Mouse (Mus musculus): ENCODE measurements around the gene Spg20. TPM values are rescaled to one million over a fixed set of nuclear protein-coding genes. Genes with fewer than 3 reads are reported as not detected.

Gene Spg20
- polyA plus RNA-seq, 1 experiment from 2014 or later: 29.3 TPM

DNA sequence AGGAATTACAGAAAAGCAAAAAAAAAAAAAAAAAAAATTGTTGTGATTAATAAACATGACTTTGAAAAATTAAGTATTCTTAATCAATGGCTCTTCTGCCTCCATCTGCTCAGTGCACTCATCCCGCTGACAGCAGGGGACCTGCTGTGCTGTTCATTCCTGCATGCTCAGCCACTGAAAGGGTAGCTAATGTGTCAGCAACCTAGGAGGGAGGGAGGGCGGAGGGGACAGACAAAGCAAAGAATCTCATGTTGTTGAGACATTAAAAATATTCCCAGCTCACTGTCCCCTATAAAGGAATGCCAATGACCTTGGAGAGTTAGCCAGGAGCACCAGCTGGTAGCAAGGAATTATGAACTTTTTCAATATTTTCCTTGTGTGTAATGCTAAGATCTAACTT is 13.9 kb upstream of the Spg20 start:
- Histone ChIP-seq H3K4me1 (replicated peaks) (peaks cover 14% of the 10 kb centered on the region), H3K9ac (no peak overlapping the region), H3K36me3 (no peaks in the 10 kb centered on the region), H3K4me3 (no peak overlapping the region), H3K9me3 (replicated peaks) (no peaks in the 10 kb centered on the region), H3K27ac (no peak overlapping the region), H3K27me3 (no peaks in the 10 kb centered on the region), H3K4me2 (no peak overlapping the region)
- whole genome bisulfite sequencing: 58% methylated on average over 2 of the region's 2 CpGs
- ATAC-seq (replicated peaks; ENCODE audit: insufficient number of reproducible peaks, insufficient read depth, low FRiP score, low read depth): no peak

DNA sequence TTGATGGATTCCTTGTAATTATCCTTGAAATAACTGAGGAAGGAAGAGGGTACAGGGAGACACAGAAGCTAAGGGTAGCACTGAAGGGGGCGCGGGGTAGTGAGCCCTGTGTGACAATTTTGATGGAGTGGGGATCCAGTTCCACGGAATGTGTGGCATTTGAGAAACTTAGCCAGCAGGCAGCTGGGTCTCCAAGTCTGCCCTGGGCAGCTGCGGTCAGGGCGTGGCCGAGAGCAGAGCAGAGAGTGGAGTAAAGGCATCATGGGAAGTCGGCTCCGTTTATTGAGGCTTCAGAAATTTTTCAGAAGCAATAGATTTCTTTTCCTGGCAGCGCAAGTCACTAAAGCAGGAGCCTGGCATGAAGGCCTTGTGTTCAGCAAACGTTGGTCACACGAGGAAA is 12.9 kb upstream of the Spg20 start:
- no peaks in the 10 kb centered on the region for H3K36me3 ChIP-seq
- H3K9me3 ChIP-seq (replicated peaks): no peaks in the 10 kb centered on the region
- peaks cover 14% of the 10 kb centered on the region for H3K4me1 ChIP-seq (replicated peaks)
- no peak for ATAC-seq (replicated peaks; ENCODE audit: insufficient number of reproducible peaks, insufficient read depth, low FRiP score, low read depth)
- H3K27me3 ChIP-seq: no peaks in the 10 kb centered on the region
- H3K9ac ChIP-seq: no peak overlapping the region
- H3K4me3 ChIP-seq: no peak overlapping the region
- H3K4me2 ChIP-seq: no peak overlapping the region
- WGBS: 72% methylated on average over 11 of the region's 11 CpGs
- no peak overlapping the region for H3K27ac ChIP-seq

DNA sequence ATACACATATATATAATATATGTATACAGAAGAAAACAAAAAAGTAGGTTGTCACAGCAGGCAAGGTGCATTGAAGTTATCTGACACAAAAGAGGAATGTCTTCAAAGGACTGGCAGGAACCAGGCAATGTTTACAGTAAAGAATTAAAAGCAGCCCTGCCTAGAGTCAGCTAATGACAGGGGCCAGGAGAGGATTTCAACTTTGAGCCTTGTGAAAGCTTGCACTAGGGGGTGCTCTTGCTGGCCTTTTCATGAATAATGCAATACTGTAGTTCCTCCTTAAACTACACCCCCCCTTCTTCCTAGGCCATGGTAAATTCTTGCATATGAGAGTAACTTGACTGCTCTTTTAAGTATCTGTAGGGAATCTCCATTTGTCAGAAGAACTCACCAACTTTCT is 10.8 kb upstream of the Spg20 start:
- H3K9ac ChIP-seq: no peak overlapping the region
- ATAC-seq (replicated peaks; ENCODE audit: insufficient number of reproducible peaks, insufficient read depth, low FRiP score, low read depth): no peak
- H3K27me3 ChIP-seq: no peaks in the 10 kb centered on the region
- no peaks in the 10 kb centered on the region for H3K9me3 ChIP-seq (replicated peaks)
- no peak overlapping the region for H3K4me2 ChIP-seq
- H3K4me1 ChIP-seq (replicated peaks): peaks cover 20% of the 10 kb centered on the region
- no peaks in the 10 kb centered on the region for H3K36me3 ChIP-seq
- H3K27ac ChIP-seq: no peak overlapping the region
- H3K4me3 ChIP-seq: no peak overlapping the region

DNA sequence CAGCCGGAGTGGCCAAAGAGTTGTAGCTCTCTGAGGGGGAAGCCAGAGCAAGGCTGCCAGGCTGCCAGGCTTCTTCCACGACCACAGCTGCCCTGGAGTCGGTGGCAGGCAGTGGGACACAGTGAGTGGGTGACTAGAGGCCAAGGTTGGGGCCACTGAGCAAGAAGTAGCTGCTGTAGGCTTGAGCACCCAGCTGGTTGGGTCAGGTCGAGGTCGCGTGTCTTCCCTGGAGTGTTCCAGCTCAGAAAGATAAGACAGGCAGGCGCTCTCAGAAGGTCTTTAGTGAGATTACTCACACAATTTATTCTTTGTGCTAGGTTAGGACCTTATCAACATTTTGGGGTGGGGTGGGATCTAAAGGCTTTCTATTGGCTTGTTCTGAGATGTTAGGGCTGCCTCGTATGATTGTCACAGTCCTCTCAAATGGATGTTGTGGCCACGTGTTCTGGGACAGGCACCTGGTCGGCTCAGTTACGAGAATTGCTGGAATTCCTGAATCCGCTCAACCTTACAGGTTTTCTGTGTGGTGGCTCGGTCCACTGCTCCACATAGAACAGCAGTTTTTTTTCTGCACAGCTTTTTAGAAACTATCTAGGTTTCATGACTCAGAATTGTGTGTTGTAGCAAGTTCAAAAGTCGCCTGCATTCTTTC is 6.4 kb upstream of the Spg20 start:
- Histone ChIP-seq H3K27ac (no peak overlapping the region), H3K27me3 (no peaks in the 10 kb centered on the region), H3K9me3 (replicated peaks) (no peaks in the 10 kb centered on the region), H3K9ac (no peak overlapping the region), H3K4me1 (replicated peaks) (peaks cover 7% of the 10 kb centered on the region; the same call in 1 of the 2 replicates), H3K36me3 (no peaks in the 10 kb centered on the region), H3K4me3 (no peak overlapping the region), H3K4me2 (no peak overlapping the region)
- ATAC-seq (replicated peaks; ENCODE audit: insufficient number of reproducible peaks, insufficient read depth, low FRiP score, low read depth): no peak
- 53% methylated on average over 14 of the region's 14 CpGs for WGBS

DNA sequence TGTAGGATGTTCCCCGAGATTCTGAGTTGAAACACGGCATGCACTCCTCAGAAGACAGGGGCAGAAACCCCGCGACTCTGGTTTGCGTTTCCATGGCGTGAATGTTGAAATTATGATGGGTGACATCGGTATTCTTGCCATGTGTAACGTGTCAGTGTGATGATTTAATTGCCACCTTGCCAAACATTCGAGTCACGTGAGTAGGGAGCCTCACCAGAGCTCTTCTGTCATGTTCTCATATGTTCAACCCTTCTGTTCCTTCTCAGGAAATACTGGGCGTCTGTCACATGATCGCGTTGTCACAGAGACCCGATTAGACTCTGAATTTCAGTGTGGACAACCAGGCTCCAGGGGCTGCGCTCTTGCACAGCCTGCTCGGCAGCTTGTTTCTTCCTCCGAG is 5.9 kb upstream of the Spg20 start:
- H3K4me2 ChIP-seq: no peak overlapping the region
- H3K36me3 ChIP-seq: no peaks in the 10 kb centered on the region
- H3K27me3 ChIP-seq: no peaks in the 10 kb centered on the region
- peaks cover 7% of the 10 kb centered on the region; the same call in 1 of the 2 replicates for H3K4me1 ChIP-seq (replicated peaks)
- WGBS: 77% methylated on average over 17 of the region's 17 CpGs
- H3K27ac ChIP-seq: no peak overlapping the region
- H3K4me3 ChIP-seq: no peak overlapping the region
- no peaks in the 10 kb centered on the region for H3K9me3 ChIP-seq (replicated peaks)
- H3K9ac ChIP-seq: no peak overlapping the region
- ATAC-seq (replicated peaks; ENCODE audit: insufficient number of reproducible peaks, insufficient read depth, low FRiP score, low read depth): no peak

DNA sequence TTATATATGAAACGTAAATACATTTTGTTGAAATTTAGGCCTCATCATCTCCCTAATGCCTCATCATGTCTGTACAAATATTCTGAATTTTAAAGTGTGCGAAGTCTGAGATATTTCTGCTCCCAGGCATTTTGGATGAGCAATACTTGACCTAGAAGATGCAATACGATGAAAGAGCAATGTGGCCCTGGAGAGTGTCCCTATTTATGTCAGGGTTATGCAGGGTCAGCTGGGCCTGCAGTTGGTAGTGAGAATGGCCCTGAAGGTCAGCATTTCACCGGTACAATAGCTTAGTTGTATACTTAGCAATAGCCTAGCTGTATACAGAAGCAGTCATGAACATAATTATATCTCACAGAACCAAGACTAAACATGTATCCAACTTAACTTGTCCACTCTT is 2.8 kb upstream of the Spg20 start:
- Histone ChIP-seq H3K4me2 (no peak overlapping the region), H3K4me1 (replicated peaks) (peaks cover 18% of the 10 kb centered on the region), H3K36me3 (no peaks in the 10 kb centered on the region), H3K4me3 (no peak overlapping the region), H3K27me3 (no peaks in the 10 kb centered on the region), H3K9me3 (replicated peaks) (no peaks in the 10 kb centered on the region), H3K9ac (no peak overlapping the region), H3K27ac (no peak overlapping the region)
- no peak for ATAC-seq (replicated peaks; ENCODE audit: insufficient number of reproducible peaks, insufficient read depth, low FRiP score, low read depth)
- 75% methylated on average over 4 of the region's 4 CpGs for WGBS

DNA sequence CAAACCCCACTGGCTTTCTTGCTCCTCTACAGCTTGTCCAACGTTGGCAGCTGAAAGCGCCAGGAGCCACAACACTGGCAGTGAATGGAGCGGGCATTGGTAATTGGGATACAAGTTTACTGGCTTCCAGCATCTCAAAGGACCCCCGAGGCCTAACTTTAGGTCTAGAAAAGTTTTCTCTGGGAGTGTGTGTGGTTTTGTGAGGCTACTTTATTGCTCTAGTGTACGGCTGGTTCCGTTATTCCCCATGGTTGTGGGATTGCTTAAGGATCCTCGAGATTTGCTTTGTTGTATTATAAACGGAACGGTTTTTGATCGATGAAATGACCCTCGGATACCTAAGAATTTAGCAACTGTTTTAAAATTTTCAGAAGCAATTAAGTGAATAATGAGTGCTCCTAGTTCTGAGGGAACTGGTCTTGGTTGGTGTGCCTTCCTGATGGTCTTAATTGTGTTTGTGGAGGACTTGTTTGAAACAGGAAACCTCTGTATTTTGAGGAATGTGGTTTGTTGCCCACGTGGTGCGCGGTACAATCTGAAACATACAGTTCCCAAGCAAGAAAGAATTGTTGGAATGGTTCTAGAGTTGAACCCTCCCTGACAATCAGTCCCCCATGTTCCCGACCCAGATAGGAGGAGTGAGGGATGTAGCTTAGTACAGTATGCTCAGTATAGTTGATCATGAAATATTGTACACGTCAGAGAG is 955 bp downstream of the Spg20 start:
- Histone ChIP-seq H3K36me3 (peaks cover 10% of the 10 kb centered on the region), H3K9ac (peak overlapping the region; percentile 95), H3K4me3 (peak overlapping the region; percentile 83), H3K4me1 (replicated peaks) (peaks cover 33% of the 10 kb centered on the region), H3K9me3 (replicated peaks) (no peaks in the 10 kb centered on the region), H3K27me3 (no peaks in the 10 kb centered on the region), H3K4me2 (peak overlapping the region; percentile 78), H3K27ac (peak overlapping the region; percentile 94)
- 37% methylated on average over 16 of the region's 16 CpGs for WGBS
- no peak for ATAC-seq (replicated peaks; ENCODE audit: insufficient number of reproducible peaks, insufficient read depth, low FRiP score, low read depth)

DNA sequence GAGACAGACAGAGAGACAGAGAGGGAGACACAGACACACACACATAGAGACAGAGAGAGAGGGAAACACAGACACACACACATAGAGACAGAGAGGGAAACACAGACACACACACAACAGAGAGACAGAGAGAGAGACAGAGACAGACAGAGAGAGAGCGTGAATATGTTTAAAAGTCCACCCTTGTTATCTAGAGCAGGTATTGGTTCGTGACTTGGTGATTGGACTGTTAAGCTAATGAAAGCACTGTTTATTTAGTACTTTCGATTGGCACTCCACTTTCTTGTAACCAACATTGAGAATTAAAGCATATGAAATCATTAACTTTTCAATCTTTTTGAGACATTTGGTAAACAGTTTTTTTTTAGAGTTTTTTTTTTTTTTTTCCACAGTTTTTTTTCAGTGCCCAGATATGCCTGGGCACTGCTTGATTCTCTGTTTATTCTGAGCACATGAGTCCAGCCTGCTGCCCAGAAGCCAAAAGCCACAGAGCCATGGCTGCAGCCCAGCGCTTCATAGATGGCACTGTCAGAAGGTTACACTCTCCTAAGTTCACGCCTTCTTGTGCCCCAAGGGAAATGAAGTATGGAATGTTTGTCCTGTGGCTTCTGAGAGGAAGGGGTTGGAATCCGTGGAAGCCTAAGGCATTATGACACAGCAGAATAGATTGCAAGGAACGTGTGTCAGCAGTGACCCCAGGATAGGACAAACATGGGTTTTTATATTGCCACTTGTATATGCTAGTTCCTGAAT is 2.6 kb downstream of the Spg20 start:
- Histone ChIP-seq H3K4me2 (no peak overlapping the region), H3K4me1 (replicated peaks) (peaks cover 33% of the 10 kb centered on the region), H3K4me3 (no peak overlapping the region), H3K27ac (0 out of 2 replicates have a peak overlapping the region, but pooled peaks have one; percentile 2), H3K9me3 (replicated peaks) (no peaks in the 10 kb centered on the region), H3K9ac (no peak overlapping the region), H3K27me3 (no peaks in the 10 kb centered on the region), H3K36me3 (peaks cover 23% of the 10 kb centered on the region)
- no peak for ATAC-seq (replicated peaks; ENCODE audit: insufficient number of reproducible peaks, insufficient read depth, low FRiP score, low read depth)
- WGBS: 42% methylated on average over 7 of the region's 7 CpGs

DNA sequence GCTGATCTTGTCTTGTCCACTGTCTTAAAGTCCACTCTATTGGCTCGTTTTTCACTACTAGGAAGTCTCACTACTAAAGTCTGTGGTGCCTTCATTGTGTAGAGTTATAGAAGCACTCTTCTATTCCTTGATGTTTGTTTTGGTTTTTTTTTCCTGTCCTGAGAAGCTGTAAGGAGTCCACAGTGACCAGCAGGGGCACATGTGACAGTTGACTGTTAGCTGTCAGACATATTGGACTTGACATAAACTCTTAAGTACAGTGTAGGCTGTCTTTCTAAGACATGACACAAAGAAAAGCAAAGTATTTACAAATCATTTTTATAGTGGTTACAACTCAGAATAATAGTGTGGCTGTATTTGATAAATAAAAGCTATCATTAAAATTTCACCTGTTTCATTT is 3.2 kb downstream of the Spg20 start:
- Histone ChIP-seq H3K27ac (0 out of 2 replicates have a peak overlapping the region, but pooled peaks have one; percentile 2), H3K4me3 (no peak overlapping the region), H3K4me2 (no peak overlapping the region), H3K9me3 (replicated peaks) (no peaks in the 10 kb centered on the region), H3K9ac (no peak overlapping the region), H3K4me1 (replicated peaks) (peaks cover 34% of the 10 kb centered on the region), H3K27me3 (no peaks in the 10 kb centered on the region), H3K36me3 (peaks cover 23% of the 10 kb centered on the region)
- 41% methylated on average over 1 of the region's 1 CpGs for WGBS
- ATAC-seq (replicated peaks; ENCODE audit: insufficient number of reproducible peaks, insufficient read depth, low FRiP score, low read depth): no peak

DNA sequence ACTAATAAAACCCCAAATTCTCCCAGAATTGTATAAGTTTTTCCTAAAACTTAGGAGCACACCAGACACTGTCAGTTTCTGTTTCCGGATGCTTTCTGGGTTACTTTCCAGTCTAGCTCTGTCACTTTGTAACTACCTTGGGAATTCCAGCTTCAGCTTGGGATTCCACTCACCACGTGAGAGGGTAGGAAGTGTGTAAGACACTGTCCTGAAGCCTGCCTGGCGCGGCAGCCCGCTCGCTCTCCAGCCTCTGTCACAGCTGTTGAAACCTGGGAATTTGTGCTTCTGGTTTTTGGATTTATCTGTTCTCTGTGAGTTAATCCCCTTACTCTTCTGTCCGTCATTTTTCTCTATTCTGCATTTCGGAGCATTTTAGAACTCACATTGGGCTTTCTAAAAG is 4.1 kb downstream of the Spg20 start:
- Histone ChIP-seq H3K9ac (0 out of 2 replicates have a peak overlapping the region, but pooled peaks have one; percentile 28), H3K36me3 (peaks cover 29% of the 10 kb centered on the region), H3K4me3 (no peak overlapping the region; the same call in 1 of the 2 replicates), H3K9me3 (replicated peaks) (no peaks in the 10 kb centered on the region), H3K4me1 (replicated peaks) (peaks cover 40% of the 10 kb centered on the region), H3K4me2 (peak overlapping the region; percentile 35; the same call in 1 of the 2 replicates), H3K27me3 (no peaks in the 10 kb centered on the region), H3K27ac (peak overlapping the region; percentile 13; the same call in 1 of the 2 replicates)
- no peak for ATAC-seq (replicated peaks; ENCODE audit: insufficient number of reproducible peaks, insufficient read depth, low FRiP score, low read depth)
- 43% methylated on average over 8 of the region's 8 CpGs for WGBS

DNA sequence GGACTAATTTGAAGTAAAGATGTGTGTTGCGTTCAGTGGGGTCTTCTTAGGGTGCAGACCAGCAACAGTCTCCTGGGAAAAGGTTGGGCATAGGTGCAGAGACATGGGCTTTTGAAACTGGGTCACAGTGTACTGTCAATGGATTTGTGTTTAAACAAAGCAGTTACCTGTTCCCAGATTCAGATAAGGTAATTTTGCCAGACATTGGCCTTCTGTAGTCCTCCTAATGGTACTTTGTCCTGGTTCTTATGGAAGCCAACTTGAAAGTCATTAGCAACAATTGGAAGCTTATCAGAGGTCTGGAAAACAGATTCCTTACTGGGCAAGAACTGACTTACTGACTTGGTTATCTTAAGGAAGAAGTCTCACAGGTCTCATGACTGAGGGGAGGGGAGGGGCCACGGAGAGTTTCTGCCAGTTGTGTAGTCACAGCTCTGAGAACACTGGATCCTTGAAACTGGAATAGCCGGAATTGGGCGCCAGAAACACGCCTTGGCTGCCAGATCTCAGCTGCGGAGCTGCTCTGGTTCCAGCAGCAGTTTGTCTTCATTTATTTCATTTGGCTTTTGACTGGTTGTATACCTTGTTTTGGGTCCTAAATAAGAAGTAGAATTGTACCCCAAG is 7.5 kb downstream of the Spg20 start:
- H3K4me1 ChIP-seq (replicated peaks): peaks cover 26% of the 10 kb centered on the region
- no peaks in the 10 kb centered on the region for H3K27me3 ChIP-seq
- H3K9ac ChIP-seq: no peak overlapping the region
- no peaks in the 10 kb centered on the region for H3K9me3 ChIP-seq (replicated peaks)
- no peak overlapping the region for H3K4me2 ChIP-seq
- no peak overlapping the region for H3K27ac ChIP-seq
- WGBS: 79% methylated on average over 6 of the region's 6 CpGs
- H3K4me3 ChIP-seq: no peak overlapping the region
- no peak for ATAC-seq (replicated peaks; ENCODE audit: insufficient number of reproducible peaks, insufficient read depth, low FRiP score, low read depth)
- peaks cover 51% of the 10 kb centered on the region for H3K36me3 ChIP-seq

Measured in heart, embryonic 15.5 days (tissue).